Mouse (Mus musculus) ovary, adult 18-20 months (tissue): ENCODE results near the gene Tigar.
A peak's percentile ranks its signal among the peaks of the same experiment; 100 is the strongest.

Experiments used
- DNase-seq: peaks from one replicate; pipeline ENCODE4 v3.0.0; 2022; ENCODE audit warnings: low spot score, mixed read lengths

The Tigar gene

GRCm38 (mm10) chr6:127109402-127109930 is at the start of gene Tigar:
TSS of gene Tigar (minus strand) at chr6:127109557.
- DNase-seq, result peak; percentile 90

GRCm38 (mm10) chr6:127157321-127157720 is 48.0 kb upstream of the Tigar start:
- no peak for DNase-seq

- DNase-seq, result no peak
Observed at GRCm38 (mm10) chr6:127155468-127155867, 46.1 kb upstream of the Tigar start.

DNA sequence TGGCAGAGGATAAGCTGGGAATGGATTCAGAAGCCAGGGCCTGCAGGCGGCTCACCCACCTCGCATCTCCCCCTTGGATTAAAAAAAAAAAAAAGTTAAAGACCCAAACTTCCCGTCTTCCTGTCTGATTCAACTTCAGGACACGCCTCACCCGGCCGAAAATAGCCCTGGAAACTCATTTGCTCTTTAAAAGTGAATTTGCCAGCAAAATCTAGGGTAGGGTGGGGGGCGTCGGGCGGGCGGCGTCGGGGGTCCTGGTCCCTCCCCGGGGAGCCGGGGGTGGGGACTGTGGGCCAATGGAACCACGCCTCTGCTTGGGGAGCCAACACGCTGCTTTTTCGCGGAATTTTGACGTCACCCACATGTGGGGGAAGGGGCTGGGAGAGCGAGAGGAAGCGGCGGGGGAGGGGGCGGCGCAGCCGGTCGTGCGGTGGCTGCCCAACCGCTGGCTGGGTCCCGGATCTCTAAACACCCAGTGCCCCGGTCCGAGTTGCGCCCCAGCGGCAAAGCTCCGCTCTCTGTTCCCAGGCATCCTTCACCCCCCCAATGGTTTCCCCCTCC is 45.4 kb upstream of the Tigar start:
- DNase-seq, result peak; percentile 60

- DNase-seq, result no peak
Observed at GRCm38 (mm10) chr6:127153972-127154707, 44.8 kb upstream of the Tigar start.

DNA sequence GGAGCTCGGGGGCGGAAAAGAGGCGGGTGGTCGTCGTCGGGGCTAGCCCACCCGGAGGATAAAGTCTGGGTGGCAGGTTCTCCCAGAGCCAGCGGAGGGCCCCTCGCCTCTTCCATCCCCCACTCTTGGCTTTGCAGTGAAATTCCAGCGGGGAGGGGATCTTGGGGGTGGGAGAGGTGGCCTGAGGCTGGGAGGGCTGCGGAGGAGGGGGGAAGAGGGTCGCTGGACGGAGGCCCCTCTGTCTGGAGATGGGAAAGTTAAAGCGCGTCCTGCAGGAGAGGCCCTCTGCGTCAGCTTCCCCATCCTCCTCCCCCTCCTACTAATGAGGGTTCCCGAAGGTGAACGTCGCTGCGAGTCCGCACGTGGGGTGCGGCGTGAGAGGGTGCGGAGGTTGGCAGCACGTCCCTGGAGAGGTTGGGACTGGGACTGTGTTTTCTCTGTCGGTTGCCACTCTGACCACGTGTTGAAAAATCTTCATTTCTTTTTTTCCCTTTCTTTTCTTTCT is 44.0 kb upstream of the Tigar start:
- no peak for DNase-seq

- peak; percentile 79 for DNase-seq
Observed at GRCm38 (mm10) chr6:127152106-127152951, 43.0 kb upstream of the Tigar start, which contains the start of gene Ccnd2. TSS of gene Ccnd2 (minus strand) at chr6:127152193.

- peak; percentile 37 for DNase-seq
Observed at GRCm38 (mm10) chr6:127151565-127152105, 42.3 kb upstream of the Tigar start.

- DNase-seq, result peak; percentile 81
Observed at GRCm38 (mm10) chr6:127150663-127151564, 41.6 kb upstream of the Tigar start.

DNA sequence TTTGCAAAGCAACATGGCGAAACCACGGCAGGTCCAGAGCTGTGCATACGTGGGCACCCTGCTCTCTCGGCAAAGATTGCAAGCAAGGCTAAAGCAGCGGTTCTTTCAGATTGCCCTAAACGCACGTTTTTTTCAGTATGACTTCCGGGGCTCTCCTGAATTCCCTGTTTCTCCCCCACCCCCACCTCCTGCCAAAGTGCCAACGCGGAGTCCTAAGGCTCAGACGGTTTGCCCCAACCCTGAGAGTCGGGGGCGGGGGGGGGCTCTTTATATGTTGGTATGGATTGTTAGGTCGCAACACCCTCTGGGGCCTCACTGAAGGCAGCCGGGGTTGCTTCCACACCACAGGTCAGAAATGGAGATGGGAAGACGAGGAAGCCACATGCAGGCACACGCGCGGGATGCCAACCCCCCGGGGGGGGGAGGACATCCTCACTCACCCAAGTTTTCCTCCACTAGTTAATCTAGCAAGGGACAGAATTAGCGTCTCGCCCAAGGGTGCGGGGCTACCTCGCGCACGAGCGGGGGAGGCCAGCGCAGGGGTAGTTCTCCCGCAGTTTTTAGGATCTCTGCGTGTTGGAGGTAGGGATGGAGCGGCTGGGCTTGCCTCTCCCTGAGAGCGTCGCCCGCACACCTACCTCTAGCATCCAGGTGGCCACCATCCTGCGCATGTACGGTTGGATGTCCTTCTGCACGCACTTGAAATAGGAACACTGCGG is 40.7 kb upstream of the Tigar start:
- no peak for DNase-seq

GRCm38 (mm10) chr6:127149303-127149943 is 40.1 kb upstream of the Tigar start:
- no peak for DNase-seq

DNA sequence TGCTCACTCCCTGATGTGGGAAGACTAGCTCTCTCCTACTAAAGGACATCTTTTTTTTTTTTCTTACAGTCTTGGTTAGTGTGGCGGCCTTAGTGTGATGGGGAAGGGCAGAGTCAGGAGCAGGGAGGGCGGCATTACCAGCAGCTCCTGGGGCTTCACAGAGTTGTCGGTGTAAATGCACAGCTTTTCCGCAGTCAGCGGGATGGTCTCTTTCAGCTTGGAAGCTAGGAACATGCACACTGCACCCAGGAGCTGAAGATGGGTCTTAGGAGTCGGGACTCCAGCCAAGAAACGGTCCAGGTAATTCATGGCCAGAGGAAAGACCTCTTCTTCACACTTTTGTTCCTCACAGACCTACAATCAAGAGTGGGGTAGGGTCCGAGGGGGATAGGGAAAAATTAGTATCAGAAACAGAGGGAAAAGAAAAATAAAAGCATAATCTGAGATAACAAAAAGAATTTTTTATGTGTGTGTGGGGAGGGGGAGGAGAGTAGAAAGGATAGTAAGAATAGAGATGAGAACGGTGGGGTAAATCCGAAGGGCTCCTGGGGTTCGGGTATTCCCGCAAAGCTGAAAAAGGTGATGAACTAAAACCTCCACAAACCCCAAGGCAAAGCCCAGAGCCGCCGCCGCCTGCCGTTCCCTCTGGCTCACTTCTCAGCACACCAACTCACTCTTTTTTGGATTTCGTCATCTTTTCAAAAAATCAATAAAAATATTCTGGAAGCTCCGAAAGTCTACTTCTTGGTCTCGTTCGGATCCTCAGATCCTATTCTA is 39.4 kb upstream of the Tigar start:
- DNase-seq, result no peak

GRCm38 (mm10) chr6:127147665-127148064 is 38.3 kb upstream of the Tigar start:
- peak; percentile 72 for DNase-seq

DNA sequence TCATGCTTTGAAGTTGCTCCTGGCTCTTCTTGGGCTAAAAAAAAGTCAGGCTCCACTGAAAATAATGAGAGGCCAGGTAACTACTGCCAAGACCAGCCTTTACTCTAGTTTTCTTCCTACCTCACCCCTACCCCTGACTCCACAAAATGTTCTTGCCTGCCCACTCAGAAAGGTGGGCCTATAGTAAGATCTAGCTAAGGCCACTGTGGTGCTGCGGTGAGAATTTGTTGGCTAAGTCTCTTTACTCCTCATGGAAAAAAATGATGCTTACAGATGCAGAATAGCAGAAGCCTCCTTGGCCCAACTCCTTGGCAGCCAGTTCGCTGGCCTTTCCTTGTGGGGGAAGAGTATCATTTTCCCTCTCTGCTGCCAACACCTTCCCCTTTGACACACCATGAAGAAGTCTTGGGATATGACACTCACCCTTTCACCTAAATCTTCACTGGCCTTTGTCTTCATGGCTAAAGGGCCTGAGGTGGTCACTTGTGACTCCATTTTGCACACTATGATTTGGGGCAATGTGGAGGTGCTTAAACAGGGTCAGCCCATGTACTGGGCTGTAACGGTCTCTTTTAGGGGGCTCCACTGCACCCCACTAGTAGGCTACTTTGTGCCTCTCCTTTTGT is 37.1 kb upstream of the Tigar start:
- no peak for DNase-seq

- no peak for DNase-seq
Observed at GRCm38 (mm10) chr6:127145464-127146190, 36.3 kb upstream of the Tigar start.

DNA sequence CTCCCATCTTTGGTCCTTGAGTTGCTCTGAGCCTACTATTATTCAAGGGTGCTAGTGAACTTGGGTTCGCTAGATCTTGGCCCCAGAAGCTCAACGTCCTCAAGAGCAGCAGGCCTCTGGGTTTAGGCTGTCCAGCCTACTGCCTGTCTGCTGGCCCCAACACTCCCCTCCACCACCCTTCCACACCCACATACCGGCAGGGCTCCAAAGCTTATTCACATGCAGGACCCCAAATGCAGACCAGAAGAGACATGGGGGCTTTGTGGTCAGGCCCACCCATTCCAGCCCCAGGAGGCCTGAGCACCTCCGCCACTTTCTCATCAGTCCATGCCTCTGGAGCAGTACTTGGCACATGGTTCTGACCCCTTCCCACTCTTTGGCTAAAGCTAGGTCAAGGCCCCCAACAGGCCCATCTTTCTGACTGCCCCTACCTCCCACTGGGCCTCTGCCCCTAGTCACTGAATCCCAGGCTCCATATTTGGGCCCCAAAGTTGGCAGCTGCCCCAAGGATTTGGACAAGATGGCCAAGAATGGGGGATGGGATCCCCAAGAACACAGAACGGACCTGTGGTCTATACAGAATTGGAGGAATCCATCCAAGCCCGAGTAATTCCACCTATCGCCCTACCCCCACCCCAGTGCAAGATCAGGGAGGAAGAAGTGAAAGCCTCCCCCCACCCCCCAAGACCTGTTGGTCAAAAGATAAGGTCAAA is 34.4 kb upstream of the Tigar start:
- no peak for DNase-seq

DNA sequence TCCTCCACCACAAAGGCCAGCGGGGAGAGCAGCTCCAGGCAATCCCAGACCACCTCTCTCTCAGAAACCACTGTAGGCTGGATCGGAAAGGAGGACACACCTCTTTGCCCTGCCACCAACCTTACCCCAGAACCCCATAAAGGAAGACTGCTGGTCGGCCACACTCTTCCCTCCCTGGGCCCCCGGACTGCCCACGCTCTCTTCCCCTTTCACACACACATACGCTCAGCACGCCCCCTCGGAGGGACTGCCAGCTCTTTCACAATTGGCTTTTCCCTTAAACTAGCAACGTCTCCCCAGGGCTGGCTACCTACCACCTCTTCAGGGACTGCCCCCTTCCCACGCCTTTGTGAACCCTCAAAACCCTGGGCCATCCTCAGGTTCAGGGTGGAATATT is 33.8 kb upstream of the Tigar start:
- no peak for DNase-seq
